Mouse (Mus musculus) brain, embryonic 14.5 days (tissue): ENCODE measurements at regions not wholly inside any gene's neighbourhood (a gene's known extent, or its start where the extent isn't known, plus 50 kb on each side); places are given as distances from the start of the nearest gene placed in this dataset.

Source experiments
- CTCF ChIP-seq: fragments of 200-500 bp; IDR thresholded peaks from 2 replicates; pipeline ENCODE4 v1.5.1; 2012; ENCODE audit warnings: inconsistent platforms, mild to moderate bottlenecking, moderate library complexity, borderline replicate concordance; ENCODE audit not compliant: insufficient read depth, insufficient read length; ENCODE audit errors: extremely low read depth
- POLR2A ChIP-seq: fragments of 200-500 bp; IDR thresholded peaks from 2 replicates; pipeline ENCODE4 v1.6.1; 2012; ENCODE audit warnings: mild to moderate bottlenecking, inconsistent platforms, borderline replicate concordance; ENCODE audit not compliant: poor library complexity, insufficient read depth, insufficient read length, severe bottlenecking; ENCODE audit errors: extremely low read depth

- no peak for TF ChIP-seq POLR2A
- TF ChIP-seq CTCF = no peak
These were observed 686.6 kb downstream of the Cypt12 start for GRCm38 (mm10) chr3:18634855-18635254.
